In genomic region chr12:19288271-19288890, GRCm38 (mm10) we compare ENCODE assay signal across 8 mouse cellular contexts.
DNase-seq lines count a peak whose midpoint lies in the region; ATAC-seq lines count a peak whose summit lies in the region.
"Not testable (repeated sequence)": the region's sequence is repeated elsewhere in the genome, so short reads cannot be mapped to it uniquely, and the experiment has no call there.

No protein-coding gene starts in this region.

- H3K4me1 ChIP-seq in forebrain, embryonic 12.5 days; heart, embryonic 14.5 days (ENCODE audit: control insufficient read depth in 2 of 2, insufficient read depth in 2 of 2, low read length in 2 of 2); kidney, embryonic 14.5 days (ENCODE audit: control insufficient read depth, insufficient read depth, low read length); limb, embryonic 10.5 days: not testable (repeated sequence)

- H3K36me3 ChIP-seq in forebrain, embryonic 12.5 days (replicated peaks); heart, embryonic 14.5 days (ENCODE audit: control insufficient read depth, insufficient read depth, low read length); kidney, embryonic 14.5 days (ENCODE audit: control insufficient read depth, insufficient read depth, low read length): not testable (repeated sequence)
- H3K36me3 ChIP-seq in limb, embryonic 10.5 days: peaks cover 11% of the 10 kb centered on the region

- peaks cover 17% of the 10 kb centered on the region for H3K9me3 ChIP-seq in forebrain, embryonic 12.5 days
- not testable (repeated sequence) for H3K9me3 ChIP-seq in heart, embryonic 14.5 days (ENCODE audit: control insufficient read depth, low read length); kidney, embryonic 14.5 days (ENCODE audit: control insufficient read depth, low read length); limb, embryonic 10.5 days (replicated peaks)

- not testable (repeated sequence) for H3K27ac ChIP-seq in forebrain, embryonic 12.5 days; heart, embryonic 14.5 days (replicated peaks in 1 of 2; ENCODE audit: control insufficient read depth in 1 of 2, insufficient read depth in 1 of 2, low read depth in 2 of 2, low read length in 2 of 2); kidney, embryonic 14.5 days (ENCODE audit: low read depth, low read length)
- H3K27ac ChIP-seq in limb, embryonic 10.5 days: peak overlapping the region; percentile 68

- H3K9ac ChIP-seq in forebrain, embryonic 12.5 days; heart, embryonic 14.5 days (ENCODE audit: low read length): not testable (repeated sequence)
- H3K9ac ChIP-seq in kidney, embryonic 14.5 days (ENCODE audit: low read depth, low read length): peak overlapping the region; percentile 52

- peak overlapping the region; percentile 31 for H3K4me2 ChIP-seq in forebrain, embryonic 12.5 days
- peak overlapping the region; percentile 32; the same call in 1 of the 2 replicates for H3K4me2 ChIP-seq in heart, embryonic 14.5 days (ENCODE audit: low read length)
- H3K4me2 ChIP-seq in kidney, embryonic 14.5 days (replicated peaks; ENCODE audit: low read depth, low read length): peak overlapping the region; percentile 31

- peak; percentile 30 to 47 for DNase-seq in adrenal gland, postnatal 4 days (ENCODE audit: low spot score in 2 of 2)
- DNase-seq in limb, embryonic 10.5 days (ENCODE audit: low spot score): peak; percentile 67
- DNase-seq in mesoderm, embryonic 11.5 days (ENCODE audit: low read depth, low spot score): peak; percentile 76
- peak; percentile 68 for DNase-seq in right cerebral cortex, postnatal 4 days
- peak; percentile 74 for DNase-seq in urinary bladder, postnatal 14 days (ENCODE audit: low spot score)

- not testable (repeated sequence) for H3K27me3 ChIP-seq in forebrain, embryonic 12.5 days; heart, embryonic 14.5 days (ENCODE audit: control insufficient read depth, insufficient read depth, low read length); kidney, embryonic 14.5 days (ENCODE audit: control insufficient read depth, insufficient read depth, low read length); limb, embryonic 10.5 days (ENCODE audit: low read depth, poor library complexity, severe bottlenecking)

- H3K4me3 ChIP-seq in forebrain, embryonic 12.5 days (replicated peaks): peak overlapping the region; percentile 37
- H3K4me3 ChIP-seq in heart, embryonic 14.5 days (ENCODE audit: control insufficient read depth in 1 of 2, insufficient read depth in 1 of 2, low read depth in 1 of 2, low read length in 2 of 2): peak overlapping the region; percentile 37 to 46
- peak overlapping the region; percentile 40 for H3K4me3 ChIP-seq in kidney, embryonic 14.5 days (ENCODE audit: low read length)
- peak overlapping the region; percentile 53 for H3K4me3 ChIP-seq in limb, embryonic 10.5 days

- ATAC-seq in forebrain, embryonic 12.5 days (ENCODE audit: low FRiP score); heart, embryonic 14.5 days (ENCODE audit: insufficient number of reproducible peaks, insufficient read depth, low FRiP score, low read depth): not testable (repeated sequence)
- ATAC-seq in kidney, embryonic 14.5 days (ENCODE audit: low FRiP score, low TSS enrichment): peak; percentile 86

- 11% methylated on average over 70 of the region's 75 CpGs for WGBS in forebrain, embryonic 12.5 days
- WGBS in heart, embryonic 14.5 days: 4% methylated on average over 63 of the region's 75 CpGs
- 7% methylated on average over 37 of the region's 75 CpGs for WGBS in kidney, embryonic 14.5 days
- WGBS in limb, embryonic 10.5 days: 6% methylated on average over 71 of the region's 75 CpGs
